Mouse (Mus musculus) heart, adult 2 months (tissue): ENCODE results near the gene Cmah.

Experiments used
- CTCF ChIP-seq: fragments of 200-600 bp; IDR thresholded peaks from 2 replicates; pipeline ENCODE4 v1.8.1; 2022; ENCODE audit warnings: antibody characterized with exemption, mild to moderate bottlenecking, moderate library complexity
- EP300 ChIP-seq: fragments of 200-500 bp; IDR thresholded peaks from 2 replicates; pipeline ENCODE4 v1.6.1; 2011; ENCODE audit warnings: low read depth, low read length, control low read depth; ENCODE audit not compliant: insufficient read depth
- POLR2A ChIP-seq: fragments of 200-500 bp; IDR thresholded peaks from 2 replicates; pipeline ENCODE4 v1.6.1; 2011; ENCODE audit warnings: mild to moderate bottlenecking, low read depth, low read length, control low read depth; ENCODE audit not compliant: insufficient read depth

- TF ChIP-seq CTCF = no peak
- TF ChIP-seq EP300 = no peak
- no peak for TF ChIP-seq POLR2A
Observed at GRCm38 (mm10) chr13:24415506-24416206, 88.5 kb downstream of the Cmah start.
